Mouse (Mus musculus) heart, postnatal 0 days (tissue): ENCODE data around the gene Gata2. TPM values are rescaled to one million over a fixed set of nuclear protein-coding genes. Genes with fewer than 3 reads are reported as not detected.

Source experiments
- ATAC-seq: fragments of 200-750 bp; cut with Nextera tagmentation; 2 replicates; pipeline ENCODE4 v1.8.0; 2017; ENCODE audit warnings: low read depth, moderate number of reproducible peaks, moderate library complexity; ENCODE audit not compliant: insufficient read depth
- DNase-seq: peaks from one replicate; pipeline ENCODE4 v3.0.0-alpha.2; 2016; ENCODE audit warnings: low spot score
- H3K27ac ChIP-seq: fragments of 300-500 bp; sonication (generic); 2 replicates; pipeline ENCODE4 v1.5.1; 2014; ENCODE audit warnings: low read depth, mild to moderate bottlenecking
- H3K27me3 ChIP-seq: fragments of 300-500 bp; sonication (generic); 2 replicates; pipeline ENCODE4 v1.6.1; 2014; ENCODE audit warnings: low read length, mixed read lengths; ENCODE audit not compliant: control insufficient read depth, insufficient read depth
- H3K36me3 ChIP-seq: fragments of 300-500 bp; sonication (generic); replicated peaks from 2 replicates; pipeline ENCODE4 v1.6.1; 2014; ENCODE audit warnings: low read length, mixed read lengths; ENCODE audit not compliant: control insufficient read depth, insufficient read depth
- H3K4me1 ChIP-seq: fragments of 300-500 bp; sonication (generic); 2 replicates; pipeline ENCODE4 v1.6.1; 2014; ENCODE audit warnings: antibody characterized with exemption; ENCODE audit not compliant: control insufficient read depth, insufficient read depth
- H3K4me2 ChIP-seq: fragments of 300-500 bp; sonication (generic); 2 replicates; pipeline ENCODE4 v1.6.1; 2014; ENCODE audit warnings: low read depth, mild to moderate bottlenecking, low read length, moderate library complexity
- H3K4me3 ChIP-seq: fragments of 300-500 bp; sonication (generic); 2 replicates; pipeline ENCODE4 v1.5.1; 2014; ENCODE audit warnings: low read depth, low read length
- H3K9ac ChIP-seq: fragments of 300-500 bp; sonication (generic); replicated peaks from 2 replicates; pipeline ENCODE4 v1.6.1; 2014; ENCODE audit warnings: low read depth, low read length, mixed read lengths
- H3K9me3 ChIP-seq: fragments of 300-500 bp; sonication (generic); replicated peaks from 2 replicates; pipeline ENCODE4 v1.6.1; 2016; ENCODE audit warnings: low read length; ENCODE audit not compliant: control insufficient read depth
- CTCF ChIP-seq: IDR thresholded peaks from 2 replicates; pipeline ENCODE4 v1.5.1; 2016; ENCODE audit warnings: antibody characterized with exemption, control low read depth, low read depth
- EP300 ChIP-seq: IDR thresholded peaks from 2 replicates; pipeline ENCODE4 v1.6.1; 2016; ENCODE audit warnings: antibody characterized with exemption, low read depth
- WGBS: fragments of 180-500 bp; shearing (Covaris S2); extraction: QIAGEN DNeasy Blood & Tissue Kit; methylation state at CpG from one replicate; pipeline ENCODE4 v1.1.7; 2014; 5-methylcytosine and 5-hydroxymethylcytosine counted together
- polyA plus RNA-seq: library from polyadenylated mRNA; unstranded; fragments of >200 nt; fragmentation: Nextera tagmentation; extraction: Ambion mirVana; gene quantifications from 2 replicates; pipeline ENCODE4 v1.2.1, GENCODE M21; 2015
- total RNA-seq: library from RNA; depleted of rRNA; stranded (reverse); fragments of >200 nt; gene quantifications from 2 replicates; pipeline ENCODE4 v1.2.3, GENCODE M21; 2014; ENCODE audit warnings: low replicate concordance

Gene Gata2
- total and polyA plus RNA-seq, 2 experiments from 2014 or later: 16.0 to 17.7 TPM

- ATAC-seq: no peak
- H3K4me2 ChIP-seq: peak overlapping the region; percentile 64; the same call in 1 of the 2 replicates
Observed at GRCm38 (mm10) chr6:88194978-88195325, 1.3 kb downstream of the Gata2 start.

GRCm38 (mm10) chr6:88196054-88196732 is 2.5 kb downstream of the Gata2 start:
- Histone ChIP-seq H3K36me3 (no peaks in the 10 kb centered on the region), H3K4me2 (peak overlapping the region; percentile 64), H3K4me1 (peaks cover 6% of the 10 kb centered on the region; the same call in 1 of the 2 replicates), H3K27ac (no peak overlapping the region; the same call in 1 of the 2 replicates), H3K9me3 (no peaks in the 10 kb centered on the region), H3K27me3 (peaks cover 100% of the 10 kb centered on the region), H3K4me3 (peak overlapping the region; percentile 53), H3K9ac (peak overlapping the region; percentile 46; the same call in 1 of the 2 replicates)
- WGBS: 7% methylated on average over 33 of the region's 33 CpGs
- TF ChIP-seq CTCF: no peak
- no peak for TF ChIP-seq EP300
- DNase-seq: no peak
- no peak for ATAC-seq

More at GRCm38 (mm10) chr6:88194978-88195325, 1.3 kb downstream of the Gata2 start:
- Histone ChIP-seq H3K4me3 (peak overlapping the region; percentile 53; the same call in 1 of the 2 replicates), H3K27ac (no peak overlapping the region), H3K9ac (no peak overlapping the region), H3K9me3 (no peaks in the 10 kb centered on the region), H3K4me1 (peaks cover 6% of the 10 kb centered on the region; the same call in 1 of the 2 replicates), H3K27me3 (peaks cover 100% of the 10 kb centered on the region), H3K36me3 (no peaks in the 10 kb centered on the region)
- WGBS: 27% methylated on average over 7 of the region's 7 CpGs
- no peak for TF ChIP-seq EP300
- no peak for TF ChIP-seq CTCF
- DNase-seq: no peak

- Histone ChIP-seq H3K27ac (peak overlapping the region; percentile 65), H3K36me3 (no peaks in the 10 kb centered on the region), H3K9me3 (no peaks in the 10 kb centered on the region), H3K9ac (peak overlapping the region; percentile 46), H3K4me3 (peak overlapping the region; percentile 53), H3K27me3 (peaks cover 100% of the 10 kb centered on the region), H3K4me1 (peaks cover 6% of the 10 kb centered on the region; the same call in 1 of the 2 replicates), H3K4me2 (peak overlapping the region; percentile 64)
- ATAC-seq (no peak), DNase-seq (no peak)
- WGBS: under 1% methylated on average over 41 of the region's 44 CpGs
- no peak for TF ChIP-seq CTCF
- no peak for TF ChIP-seq EP300
Observed at GRCm38 (mm10) chr6:88196733-88197312, 3.1 kb downstream of the Gata2 start.

GRCm38 (mm10) chr6:88197313-88198069 is 3.8 kb downstream of the Gata2 start:
- Histone ChIP-seq H3K27me3 (peaks cover 100% of the 10 kb centered on the region), H3K4me3 (peak overlapping the region; percentile 53), H3K4me1 (peaks cover 6% of the 10 kb centered on the region; the same call in 1 of the 2 replicates), H3K9me3 (no peaks in the 10 kb centered on the region), H3K4me2 (peak overlapping the region; percentile 64), H3K27ac (peak overlapping the region; percentile 65), H3K9ac (peak overlapping the region; percentile 46; the same call in 1 of the 2 replicates), H3K36me3 (no peaks in the 10 kb centered on the region)
- TF ChIP-seq CTCF: no peak
- TF ChIP-seq EP300: no peak
- WGBS: 1% methylated on average over 39 of the region's 39 CpGs
- ATAC-seq (no peak), DNase-seq (no peak)
